Mouse (Mus musculus) liver, embryonic 11.5 days (tissue): ENCODE data around the gene Aldh16a1. TPM values are rescaled to one million over a fixed set of nuclear protein-coding genes. Genes with fewer than 3 reads are reported as not detected.

Experiments used
- ATAC-seq: fragments of 200-750 bp; cut with Nextera tagmentation; replicated peaks from 2 replicates; pipeline ENCODE4 v1.8.0; 2017; ENCODE audit warnings: moderate number of reproducible peaks, mild to moderate bottlenecking, moderate TSS enrichment, moderate library complexity; ENCODE audit not compliant: low FRiP score
- DNase-seq: peaks from one replicate; pipeline ENCODE4 v3.0.0-alpha.2; 2017; ENCODE audit warnings: low spot score
- H3K27ac ChIP-seq: fragments of 300-500 bp; sonication (generic); 2 replicates; pipeline ENCODE4 v1.5.1; 2014; ENCODE audit warnings: mild to moderate bottlenecking, low read depth, low read length, control low read depth
- H3K27me3 ChIP-seq: fragments of 300-500 bp; sonication (generic); replicated peaks from 2 replicates; pipeline ENCODE4 v1.6.1; 2014; ENCODE audit warnings: low read length, mixed read lengths; ENCODE audit not compliant: control insufficient read depth, insufficient read depth
- H3K36me3 ChIP-seq: fragments of 300-500 bp; sonication (generic); 2 replicates; pipeline ENCODE4 v1.6.1; 2014; ENCODE audit warnings: mild to moderate bottlenecking, low read length, moderate library complexity, mixed read lengths; ENCODE audit not compliant: control insufficient read depth, insufficient read depth
- H3K4me1 ChIP-seq: fragments of 300-500 bp; sonication (generic); replicated peaks from 2 replicates; pipeline ENCODE4 v1.6.1; 2014; ENCODE audit warnings: low read length, mixed read lengths; ENCODE audit not compliant: control insufficient read depth, insufficient read depth
- H3K4me2 ChIP-seq: fragments of 300-500 bp; sonication (generic); 2 replicates; pipeline ENCODE4 v1.6.1; 2014; ENCODE audit warnings: mild to moderate bottlenecking, control low read depth, moderate library complexity
- H3K4me3 ChIP-seq: fragments of 300-500 bp; sonication (generic); 2 replicates; pipeline ENCODE4 v1.5.1; 2014; ENCODE audit warnings: low read depth, low read length, control low read depth
- H3K9ac ChIP-seq: fragments of 300-500 bp; sonication (generic); 2 replicates; pipeline ENCODE4 v1.6.1; 2014; ENCODE audit warnings: low read depth, low read length, control low read depth
- H3K9me3 ChIP-seq: fragments of 300-500 bp; sonication (generic); 2 replicates; pipeline ENCODE4 v1.6.1; 2016; ENCODE audit warnings: low read length, inconsistent platforms, mixed read lengths; ENCODE audit not compliant: control insufficient read depth
- WGBS: fragments of 180-500 bp; shearing (Covaris S2); extraction: QIAGEN DNeasy Blood & Tissue Kit; methylation state at CpG from one replicate; pipeline ENCODE4 v1.1.7; 2014; 5-methylcytosine and 5-hydroxymethylcytosine counted together
- polyA plus RNA-seq: library from polyadenylated mRNA; unstranded; fragments of >200 nt; fragmentation: Nextera tagmentation; extraction: Ambion mirVana; gene quantifications from 2 replicates; pipeline ENCODE4 v1.2.1, GENCODE M21; 2014

Aldh16a1 gene
- polyA plus RNA-seq, 1 experiment from 2014 or later, result 60.6 TPM

DNA sequence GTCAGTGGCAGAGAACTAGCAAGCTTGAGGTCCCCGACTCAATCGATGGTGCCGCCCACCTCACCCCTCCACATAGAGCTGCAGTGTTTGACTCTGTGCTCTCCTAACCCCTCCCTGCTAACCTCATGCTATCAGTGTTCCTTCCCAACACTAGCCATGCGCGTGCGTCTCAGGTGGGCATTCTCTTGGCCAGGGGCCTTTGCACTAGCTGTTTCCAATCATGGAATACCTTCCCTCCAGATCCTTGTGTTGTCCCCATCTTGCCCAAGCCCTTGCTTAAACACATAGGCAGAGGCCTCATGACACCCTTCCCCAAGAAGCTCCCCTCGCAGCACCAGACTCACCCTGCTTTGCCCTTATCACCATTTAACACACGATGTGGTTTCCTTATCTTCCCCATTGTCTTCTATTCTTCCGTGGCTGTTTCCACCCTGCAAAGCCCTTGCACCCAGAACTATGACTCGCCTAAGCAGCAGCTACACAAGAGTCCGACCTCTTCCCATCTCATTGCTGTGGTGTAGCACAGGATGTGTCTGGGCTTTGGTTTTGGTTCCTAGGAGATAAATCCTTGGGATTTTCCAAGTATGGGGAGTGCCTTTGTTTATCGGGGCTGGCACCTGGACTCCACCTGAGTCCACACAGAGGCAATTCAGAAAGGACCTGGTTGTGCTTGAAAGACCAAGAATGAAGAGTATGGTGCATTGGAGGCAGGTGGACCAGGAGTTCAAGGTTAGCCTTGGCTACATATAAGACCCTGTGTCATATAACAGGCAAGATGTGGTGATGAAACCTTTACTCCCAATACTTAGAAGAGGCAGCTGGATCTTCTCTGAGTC, 17.0 kb downstream of the Aldh16a1 start:
- ATAC-seq (peak; percentile 79), DNase-seq (peak; percentile 69)
- H3K9me3 ChIP-seq, result no peaks in the 10 kb centered on the region
- H3K27ac ChIP-seq, result peak overlapping the region; percentile 89
- peak overlapping the region; percentile 69 for H3K4me3 ChIP-seq
- peaks cover 4% of the 10 kb centered on the region; the same call in 1 of the 2 replicates for H3K36me3 ChIP-seq
- H3K27me3 ChIP-seq, result no peaks in the 10 kb centered on the region
- 33% methylated on average over 12 of the region's 12 CpGs for WGBS
- H3K9ac ChIP-seq, result peak overlapping the region; percentile 17
- peak overlapping the region; percentile 86 for H3K4me2 ChIP-seq
- peaks cover 40% of the 10 kb centered on the region for H3K4me1 ChIP-seq

DNA sequence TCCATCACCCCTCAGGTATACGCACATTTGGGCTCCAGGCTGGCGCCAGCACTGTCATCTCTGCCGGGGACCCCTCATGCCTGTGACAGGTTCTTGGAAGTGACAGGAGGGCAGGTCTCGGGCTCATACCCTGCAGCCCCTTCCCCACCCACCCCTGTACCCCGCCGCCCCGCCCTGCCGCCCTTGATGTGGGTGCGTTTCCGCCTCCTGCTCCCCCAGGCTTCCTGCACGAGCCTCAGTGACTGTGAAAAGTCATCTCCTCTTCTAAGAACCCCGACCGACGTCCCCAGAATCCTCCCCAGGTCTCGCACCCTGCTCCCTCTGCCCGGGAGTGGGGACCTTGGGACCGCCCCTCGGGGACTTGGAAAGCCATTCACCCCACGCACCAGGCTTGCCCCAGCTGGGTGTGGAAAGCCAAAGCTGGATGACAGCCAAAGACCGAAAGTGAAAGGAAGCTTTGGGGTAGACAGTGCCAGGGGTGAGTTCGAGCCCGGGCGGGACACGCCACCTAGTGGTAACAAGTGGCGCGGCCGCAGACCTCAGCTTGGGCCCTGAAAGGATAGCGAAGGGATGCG, 18.3 kb downstream of the Aldh16a1 start, which contains the start of the genes Gm45713 and Flt3l:
Gm45713 (minus strand) TSS at position 239 of the 575 bp plus-strand sequence.
Flt3l (minus strand) TSS at position 440 of the 575 bp plus-strand sequence.
- Histone ChIP-seq H3K27ac (peak within 1 kb of the TSS; percentile 89), H3K27me3 (no peaks in the 10 kb centered on the region), H3K9me3 (no peaks in the 10 kb centered on the region), H3K4me3 (peak within 1 kb of the TSS; percentile 69), H3K36me3 (no peaks in the 10 kb centered on the region), H3K4me2 (peak within 1 kb of the TSS; percentile 86), H3K9ac (peak within 1 kb of the TSS; percentile 74), H3K4me1 (peaks cover 36% of the 10 kb centered on the region)
- WGBS, result 1% methylated on average over 29 of the region's 29 CpGs
- peak; percentile 72 for ATAC-seq
- DNase-seq, result peak; percentile 88

DNA sequence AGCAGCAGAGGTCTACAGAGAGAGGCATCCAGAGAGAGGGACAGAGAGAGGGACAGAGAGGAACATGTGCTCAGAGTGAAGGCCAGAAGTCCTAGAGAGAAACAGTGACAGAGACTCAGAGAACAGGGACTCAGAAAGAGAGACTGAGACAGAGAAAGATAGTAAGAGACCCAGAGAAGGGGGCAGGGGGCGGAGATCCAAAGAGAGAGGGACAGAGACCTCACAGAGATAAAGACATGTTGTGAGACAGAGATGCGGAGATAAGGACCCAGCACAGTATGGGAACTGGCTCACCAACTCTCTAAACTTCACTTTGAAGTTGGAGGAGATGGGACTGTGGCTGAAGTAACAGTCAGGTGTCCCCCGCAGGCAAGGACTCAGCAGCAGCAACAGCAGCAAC, 19.0 kb downstream of the Aldh16a1 start:
- H3K4me3 ChIP-seq, result peak overlapping the region; percentile 69
- no peaks in the 10 kb centered on the region for H3K36me3 ChIP-seq
- DNase-seq, result no peak
- H3K4me2 ChIP-seq, result peak overlapping the region; percentile 86
- H3K27ac ChIP-seq, result peak overlapping the region; percentile 89
- H3K9me3 ChIP-seq, result no peaks in the 10 kb centered on the region
- 36% methylated on average over 3 of the region's 3 CpGs for WGBS
- no peak; the same call in 1 of the 2 replicates for ATAC-seq
- H3K9ac ChIP-seq, result peak overlapping the region; percentile 74
- H3K4me1 ChIP-seq, result peaks cover 36% of the 10 kb centered on the region
- no peaks in the 10 kb centered on the region for H3K27me3 ChIP-seq

DNA sequence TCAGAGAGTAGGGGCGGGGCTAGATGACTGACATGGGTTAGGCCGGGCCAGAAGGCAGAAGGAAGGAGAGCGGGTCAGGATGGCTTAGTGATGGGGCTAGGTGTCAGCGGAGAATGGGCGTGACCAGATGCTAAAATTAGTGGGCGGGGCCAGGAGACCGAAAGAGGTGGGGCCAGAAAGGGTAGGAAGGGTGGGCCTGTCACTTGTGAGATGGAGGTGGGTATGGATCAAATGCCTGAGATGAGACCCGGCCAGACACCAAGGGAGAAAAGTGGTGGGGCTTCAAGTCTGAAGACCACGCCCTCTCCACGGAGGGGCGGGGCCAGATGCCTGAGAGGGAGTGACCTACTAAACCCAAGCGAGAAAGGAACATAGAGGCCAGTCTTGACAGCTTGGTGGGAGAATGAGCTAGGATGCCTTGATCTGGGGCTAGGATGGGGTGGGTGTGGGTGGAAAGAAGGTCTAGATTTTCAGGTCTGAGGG, 19.8 kb downstream of the Aldh16a1 start:
- DNase-seq (no peak), ATAC-seq (peak; percentile 53)
- Histone ChIP-seq H3K9ac (peak overlapping the region; percentile 74), H3K9me3 (no peaks in the 10 kb centered on the region), H3K27me3 (no peaks in the 10 kb centered on the region), H3K36me3 (no peaks in the 10 kb centered on the region), H3K27ac (peak overlapping the region; percentile 89), H3K4me2 (peak overlapping the region; percentile 86), H3K4me1 (peaks cover 44% of the 10 kb centered on the region), H3K4me3 (peak overlapping the region; percentile 69)
- WGBS, result 5% methylated on average over 12 of the region's 12 CpGs

DNA sequence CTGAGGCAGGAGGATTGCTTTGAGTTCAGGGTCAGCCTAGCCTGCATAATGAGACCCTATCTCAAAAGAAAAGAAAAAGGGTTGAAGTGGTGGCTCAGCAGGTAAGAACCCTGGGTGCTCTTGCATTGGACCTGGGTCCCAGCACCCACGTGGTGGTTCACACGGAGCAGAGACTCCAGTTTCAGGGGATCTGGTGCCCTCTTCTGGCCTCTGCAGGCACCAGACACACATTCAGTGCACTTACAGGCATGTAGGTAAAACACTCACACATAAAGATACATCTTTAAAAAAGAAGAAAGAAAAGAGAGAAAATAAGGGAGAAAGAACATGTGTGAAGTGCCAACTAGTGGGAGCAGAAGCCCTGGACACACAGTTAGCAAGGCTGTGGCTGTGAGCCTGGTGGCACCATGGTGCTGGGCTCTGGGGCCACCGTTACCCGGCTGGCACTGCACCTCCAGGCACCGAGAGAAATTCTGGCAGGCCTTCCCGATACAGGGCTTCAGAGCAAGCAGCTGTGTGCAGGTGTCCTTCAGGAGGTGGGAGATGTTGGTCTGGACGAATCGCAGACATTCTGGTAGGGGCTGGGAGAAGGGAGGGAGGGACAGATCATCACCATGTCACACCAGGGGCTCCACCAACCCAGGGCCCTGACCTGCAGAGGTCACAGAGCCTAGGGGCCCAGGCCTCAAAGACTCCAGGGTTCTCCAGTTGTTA, 20.8 kb downstream of the Aldh16a1 start:
- H3K36me3 ChIP-seq, result no peaks in the 10 kb centered on the region
- peak overlapping the region; percentile 15; the same call in 1 of the 2 replicates for H3K9ac ChIP-seq
- H3K27me3 ChIP-seq, result no peaks in the 10 kb centered on the region
- WGBS, result 77% methylated on average over 8 of the region's 8 CpGs
- ATAC-seq (no peak), DNase-seq (no peak)
- H3K4me1 ChIP-seq, result peaks cover 41% of the 10 kb centered on the region
- H3K9me3 ChIP-seq, result no peaks in the 10 kb centered on the region
- no peak overlapping the region for H3K4me2 ChIP-seq
- H3K27ac ChIP-seq, result no peak overlapping the region
- H3K4me3 ChIP-seq, result no peak overlapping the region

DNA sequence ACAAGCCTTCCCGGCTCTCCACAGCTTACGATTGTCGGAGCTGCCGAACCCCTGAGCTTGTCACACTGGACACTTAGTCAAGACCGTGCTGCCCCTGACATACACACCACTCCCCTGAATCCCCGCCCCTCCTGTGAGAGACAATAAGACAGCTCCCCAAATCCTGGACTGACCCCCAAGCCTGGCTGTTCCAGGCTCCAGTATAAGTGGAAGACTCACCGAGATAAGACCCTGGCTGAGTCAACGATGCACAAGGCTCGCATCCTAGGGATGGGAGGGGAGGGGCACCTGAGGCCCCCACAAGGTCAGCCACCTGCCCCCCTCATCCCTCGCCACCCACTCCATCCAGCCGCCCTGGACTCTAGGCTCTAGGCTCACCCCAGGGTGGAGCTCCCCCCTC, 22.5 kb downstream of the Aldh16a1 start:
- H3K36me3 ChIP-seq, result peaks cover 8% of the 10 kb centered on the region
- no peak overlapping the region; the same call in 1 of the 2 replicates for H3K4me2 ChIP-seq
- no peaks in the 10 kb centered on the region for H3K27me3 ChIP-seq
- 74% methylated on average over 11 of the region's 11 CpGs for WGBS
- peak overlapping the region; percentile 22; the same call in 1 of the 2 replicates for H3K9ac ChIP-seq
- H3K9me3 ChIP-seq, result no peaks in the 10 kb centered on the region
- ATAC-seq (no peak), DNase-seq (no peak)
- H3K4me1 ChIP-seq, result peaks cover 35% of the 10 kb centered on the region
- no peak overlapping the region for H3K27ac ChIP-seq
- H3K4me3 ChIP-seq, result no peak overlapping the region

DNA sequence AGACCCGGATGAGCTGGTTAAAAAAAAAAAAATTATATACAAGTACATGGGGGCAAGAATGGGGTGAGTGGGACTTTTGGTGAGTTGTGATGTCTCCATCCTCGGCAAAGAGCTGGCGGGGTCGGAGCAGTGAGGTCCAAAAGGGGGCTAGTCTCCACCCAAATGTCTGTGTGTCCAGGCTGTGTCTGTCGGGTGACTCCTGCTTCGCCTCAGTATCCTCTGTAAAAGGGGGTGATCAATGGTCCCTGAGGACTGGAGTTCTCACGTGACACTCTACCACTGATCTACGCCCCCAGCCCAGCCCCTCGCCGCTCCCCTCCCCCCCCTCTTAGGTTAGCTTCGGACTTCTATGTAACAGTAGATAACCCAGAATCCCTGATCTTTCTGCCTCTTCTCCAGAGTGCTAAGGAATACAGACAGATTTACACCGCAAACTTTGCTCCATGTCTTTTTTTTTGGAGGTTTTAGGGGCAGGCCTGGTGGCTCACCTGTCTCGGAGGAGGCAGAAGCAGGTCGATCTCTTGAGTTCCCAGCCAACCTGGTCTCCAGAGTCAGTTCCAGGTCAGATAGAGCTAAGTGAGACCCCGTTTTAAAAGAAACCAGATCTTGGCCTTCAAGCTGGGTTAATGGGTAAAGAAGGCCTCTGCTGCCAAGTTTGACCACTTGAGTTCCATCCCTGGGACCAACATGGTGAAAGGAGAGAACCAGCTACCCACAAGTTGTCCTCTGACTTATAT, 24.4 kb downstream of the Aldh16a1 start:
- Histone ChIP-seq H3K4me3 (peak overlapping the region; percentile 99), H3K27me3 (no peaks in the 10 kb centered on the region), H3K9me3 (no peaks in the 10 kb centered on the region), H3K27ac (peak overlapping the region; percentile 100), H3K36me3 (peaks cover 25% of the 10 kb centered on the region), H3K4me1 (peaks cover 38% of the 10 kb centered on the region), H3K9ac (peak overlapping the region; percentile 85), H3K4me2 (peak overlapping the region; percentile 67)
- WGBS, result 38% methylated on average over 15 of the region's 15 CpGs
- no peak for ATAC-seq
- DNase-seq, result no peak

DNA sequence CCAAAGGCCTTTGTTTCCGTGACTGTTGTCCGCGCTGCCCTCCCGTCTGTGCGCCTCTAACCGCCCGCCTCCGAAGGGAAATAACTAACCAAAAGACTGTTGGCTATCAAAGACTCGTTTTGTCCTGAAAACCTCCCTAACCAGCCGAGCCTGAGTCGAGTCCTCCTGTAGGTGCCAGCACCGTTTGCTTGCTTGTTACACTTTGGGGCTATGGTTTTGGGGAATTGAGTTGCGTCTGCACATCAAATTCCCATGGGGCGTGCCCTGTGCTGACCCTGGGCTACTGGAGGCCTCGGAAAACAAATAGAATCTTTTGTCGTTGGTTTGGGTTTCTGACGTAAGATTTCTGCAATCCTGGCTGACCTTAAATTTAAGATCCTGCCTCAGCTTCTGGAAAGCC, 25.1 kb downstream of the Aldh16a1 start:
- peak overlapping the region; percentile 85 for H3K9ac ChIP-seq
- WGBS, result under 1% methylated on average over 17 of the region's 17 CpGs
- peak overlapping the region; percentile 67 for H3K4me2 ChIP-seq
- H3K9me3 ChIP-seq, result no peaks in the 10 kb centered on the region
- ATAC-seq (no peak), DNase-seq (no peak)
- H3K36me3 ChIP-seq, result peaks cover 25% of the 10 kb centered on the region
- peak overlapping the region; percentile 99 for H3K4me3 ChIP-seq
- H3K27ac ChIP-seq, result peak overlapping the region; percentile 100
- peaks cover 36% of the 10 kb centered on the region for H3K4me1 ChIP-seq
- H3K27me3 ChIP-seq, result no peaks in the 10 kb centered on the region
